Mouse (Mus musculus): Measurements from ENCODE around the gene Ces2f. TPM values are rescaled to one million over a fixed set of nuclear protein-coding genes. Genes with fewer than 3 reads are reported as not detected.

The Ces2f gene
- polyA plus RNA-seq, 1 experiment from 2014 or later: not detected

Other genes starting within 250 kb of the Ces2f start
- 2.0 and 2.3 TPM in 2 replicates for gene Ces2a, start 213.4 kb upstream of the Ces2f start, polyA plus RNA-seq (2014; fragmentation: Nextera tagmentation; extraction: Ambion mirVana)
- not detected in 2 replicates for gene Ces2b, start 115.8 kb upstream of the Ces2f start, polyA plus RNA-seq (2014; fragmentation: Nextera tagmentation; extraction: Ambion mirVana)
- gene Ces2c, start 100.3 kb upstream of the Ces2f start, polyA plus RNA-seq (2014; fragmentation: Nextera tagmentation; extraction: Ambion mirVana): not detected in 2 replicates
- gene Ces2e, start 21.1 kb upstream of the Ces2f start, polyA plus RNA-seq (2014; fragmentation: Nextera tagmentation; extraction: Ambion mirVana): 0.17 TPM in 1 of 2 replicates, not detected in the other
- gene Ces2g, start 14.4 kb downstream of the Ces2f start, polyA plus RNA-seq (2014; fragmentation: Nextera tagmentation; extraction: Ambion mirVana): 7.1 and 7.7 TPM in 2 replicates
- not detected in 2 replicates for gene Ces2h, start 53.5 kb downstream of the Ces2f start, polyA plus RNA-seq (2014; fragmentation: Nextera tagmentation; extraction: Ambion mirVana)
- not detected in 2 replicates for gene Ces3a, start 101.2 kb downstream of the Ces2f start, polyA plus RNA-seq (2014; fragmentation: Nextera tagmentation; extraction: Ambion mirVana)
- not detected in 2 replicates for gene Ces3b, start 136.4 kb downstream of the Ces2f start, polyA plus RNA-seq (2014; fragmentation: Nextera tagmentation; extraction: Ambion mirVana)
- not detected in 2 replicates for gene Ces4a, start 184.4 kb downstream of the Ces2f start, polyA plus RNA-seq (2014; fragmentation: Nextera tagmentation; extraction: Ambion mirVana)
- 31.1 and 32.7 TPM in 2 replicates for gene Cbfb, start 223.3 kb downstream of the Ces2f start, polyA plus RNA-seq (2014; fragmentation: Nextera tagmentation; extraction: Ambion mirVana)

All from liver, embryonic 11.5 days (tissue).